Mouse (Mus musculus): ENCODE measurements around the gene Brd1. TPM values are rescaled to one million over a fixed set of nuclear protein-coding genes. Genes with fewer than 3 reads are reported as not detected.
"Not testable (repeated sequence)": the region's sequence is repeated elsewhere in the genome, so short reads cannot be mapped to it uniquely, and the experiment has no call there.

Brd1 gene
- polyA plus RNA-seq, 1 experiment from 2014 or later, result 20.3 TPM

- Histone ChIP-seq H3K36me3 (ENCODE audit: control insufficient read depth, insufficient read depth, low read length) (no peaks in the 10 kb centered on the region), H3K9me3 (replicated peaks; ENCODE audit: control insufficient read depth, low read length) (no peaks in the 10 kb centered on the region), H3K4me3 (replicated peaks; ENCODE audit: low read length) (peak within 1 kb of the TSS; percentile 81), H3K4me1 (ENCODE audit: control insufficient read depth, insufficient read depth, low read length) (peaks cover 8% of the 10 kb centered on the region), H3K9ac (ENCODE audit: low read length) (peak within 1 kb of the TSS; percentile 93), H3K27me3 (ENCODE audit: control insufficient read depth, insufficient read depth, low read length) (no peaks in the 10 kb centered on the region), H3K27ac (ENCODE audit: low read length) (peak within 1 kb of the TSS; percentile 84), H3K4me2 (ENCODE audit: low read depth, low read length) (peak within 1 kb of the TSS; percentile 79)
- under 1% methylated on average over 98 of the region's 119 CpGs for WGBS
- ATAC-seq (ENCODE audit: insufficient read depth, low FRiP score), result no peak; the same call in 1 of the 2 replicates
These were observed 17.8 kb upstream of the Brd1 start, which contains the start of gene Zbed4 for GRCm38 (mm10) chr15:88751564-88752402. TSS of gene Zbed4 (plus strand) at chr15:88751660.

- Histone ChIP-seq H3K4me2 (ENCODE audit: low read depth, low read length) (peak overlapping the region; percentile 61), H3K36me3 (ENCODE audit: control insufficient read depth, insufficient read depth, low read length) (no peaks in the 10 kb centered on the region), H3K9me3 (replicated peaks; ENCODE audit: control insufficient read depth, low read length) (no peaks in the 10 kb centered on the region), H3K9ac (ENCODE audit: low read length) (peak overlapping the region; percentile 70), H3K4me1 (ENCODE audit: control insufficient read depth, insufficient read depth, low read length) (peaks cover 8% of the 10 kb centered on the region), H3K27me3 (ENCODE audit: control insufficient read depth, insufficient read depth, low read length) (no peaks in the 10 kb centered on the region), H3K27ac (ENCODE audit: low read length) (peak overlapping the region; percentile 80), H3K4me3 (replicated peaks; ENCODE audit: low read length) (peak overlapping the region; percentile 81)
- ATAC-seq (ENCODE audit: insufficient read depth, low FRiP score), result peak; percentile 99
- WGBS, result 5% methylated on average over 54 of the region's 54 CpGs
These were observed 16.9 kb upstream of the Brd1 start for GRCm38 (mm10) chr15:88750677-88751563.

- H3K4me2 ChIP-seq (ENCODE audit: low read depth, low read length), result no peak overlapping the region
- H3K27me3 ChIP-seq (ENCODE audit: control insufficient read depth, insufficient read depth, low read length), result no peaks in the 10 kb centered on the region
- no peaks in the 10 kb centered on the region for H3K9me3 ChIP-seq (replicated peaks; ENCODE audit: control insufficient read depth, low read length)
- no peaks in the 10 kb centered on the region for H3K36me3 ChIP-seq (ENCODE audit: control insufficient read depth, insufficient read depth, low read length)
- no peak overlapping the region for H3K9ac ChIP-seq (ENCODE audit: low read length)
- WGBS, result 77% methylated on average over 10 of the region's 10 CpGs
- peaks cover 8% of the 10 kb centered on the region for H3K4me1 ChIP-seq (ENCODE audit: control insufficient read depth, insufficient read depth, low read length)
- ATAC-seq (ENCODE audit: insufficient read depth, low FRiP score), result no peak
- H3K27ac ChIP-seq (ENCODE audit: low read length), result no peak overlapping the region
- no peak overlapping the region for H3K4me3 ChIP-seq (replicated peaks; ENCODE audit: low read length)
These were observed 16.0 kb upstream of the Brd1 start for GRCm38 (mm10) chr15:88750032-88750431.

GRCm38 (mm10) chr15:88749617-88750016 lies 15.6 kb upstream of the Brd1 start:
- H3K4me2 ChIP-seq (ENCODE audit: low read depth, low read length); H3K36me3 ChIP-seq (ENCODE audit: control insufficient read depth, insufficient read depth, low read length); H3K27ac ChIP-seq (ENCODE audit: low read length); H3K4me3 ChIP-seq (replicated peaks; ENCODE audit: low read length); H3K9me3 ChIP-seq (replicated peaks; ENCODE audit: control insufficient read depth, low read length); H3K4me1 ChIP-seq (ENCODE audit: control insufficient read depth, insufficient read depth, low read length); H3K27me3 ChIP-seq (ENCODE audit: control insufficient read depth, insufficient read depth, low read length); H3K9ac ChIP-seq (ENCODE audit: low read length); ATAC-seq (ENCODE audit: insufficient read depth, low FRiP score): not testable (repeated sequence)
- 85% methylated on average over 8 of the region's 8 CpGs for WGBS

GRCm38 (mm10) chr15:88745926-88746325 lies 11.9 kb upstream of the Brd1 start:
- no peak overlapping the region for H3K9ac ChIP-seq (ENCODE audit: low read length)

GRCm38 (mm10) chr15:88745347-88745746 lies 11.3 kb upstream of the Brd1 start:
- H3K4me2 ChIP-seq (ENCODE audit: low read depth, low read length), result no peak overlapping the region
- no peaks in the 10 kb centered on the region for H3K36me3 ChIP-seq (ENCODE audit: control insufficient read depth, insufficient read depth, low read length)
- ATAC-seq (ENCODE audit: insufficient read depth, low FRiP score), result peak; percentile 56; the same call in 1 of the 2 replicates
- H3K9me3 ChIP-seq (replicated peaks; ENCODE audit: control insufficient read depth, low read length), result no peaks in the 10 kb centered on the region
- H3K27me3 ChIP-seq (ENCODE audit: control insufficient read depth, insufficient read depth, low read length), result no peaks in the 10 kb centered on the region
- H3K27ac ChIP-seq (ENCODE audit: low read length), result no peak overlapping the region
- no peak overlapping the region for H3K9ac ChIP-seq (ENCODE audit: low read length)
- no peak overlapping the region for H3K4me3 ChIP-seq (replicated peaks; ENCODE audit: low read length)
- H3K4me1 ChIP-seq (ENCODE audit: control insufficient read depth, insufficient read depth, low read length), result no peaks in the 10 kb centered on the region
- WGBS, result 79% methylated on average over 3 of the region's 3 CpGs

More at GRCm38 (mm10) chr15:88745926-88746325, 11.9 kb upstream of the Brd1 start:
- Histone ChIP-seq H3K4me2 (ENCODE audit: low read depth, low read length) (no peak overlapping the region), H3K27ac (ENCODE audit: low read length) (no peak overlapping the region), H3K4me1 (ENCODE audit: control insufficient read depth, insufficient read depth, low read length) (no peaks in the 10 kb centered on the region), H3K27me3 (ENCODE audit: control insufficient read depth, insufficient read depth, low read length) (no peaks in the 10 kb centered on the region), H3K9me3 (replicated peaks; ENCODE audit: control insufficient read depth, low read length) (no peaks in the 10 kb centered on the region), H3K36me3 (ENCODE audit: control insufficient read depth, insufficient read depth, low read length) (no peaks in the 10 kb centered on the region), H3K4me3 (replicated peaks; ENCODE audit: low read length) (no peak overlapping the region)
- 50% methylated on average over 3 of the region's 3 CpGs for WGBS
- no peak for ATAC-seq (ENCODE audit: insufficient read depth, low FRiP score)

- not testable (repeated sequence) for H3K4me2 ChIP-seq (ENCODE audit: low read depth, low read length); H3K4me1 ChIP-seq (ENCODE audit: control insufficient read depth, insufficient read depth, low read length); H3K36me3 ChIP-seq (ENCODE audit: control insufficient read depth, insufficient read depth, low read length); H3K4me3 ChIP-seq (replicated peaks; ENCODE audit: low read length); H3K9me3 ChIP-seq (replicated peaks; ENCODE audit: control insufficient read depth, low read length); H3K27me3 ChIP-seq (ENCODE audit: control insufficient read depth, insufficient read depth, low read length); H3K27ac ChIP-seq (ENCODE audit: low read length); H3K9ac ChIP-seq (ENCODE audit: low read length); ATAC-seq (ENCODE audit: insufficient read depth, low FRiP score)
- 72% methylated on average over 5 of the region's 5 CpGs for WGBS
These were observed 9.3 kb upstream of the Brd1 start for GRCm38 (mm10) chr15:88743371-88743770.

GRCm38 (mm10) chr15:88741366-88741765 lies 7.3 kb upstream of the Brd1 start:
- Histone ChIP-seq H3K4me3 (replicated peaks; ENCODE audit: low read length) (no peak overlapping the region), H3K9me3 (replicated peaks; ENCODE audit: control insufficient read depth, low read length) (no peaks in the 10 kb centered on the region), H3K4me2 (ENCODE audit: low read depth, low read length) (no peak overlapping the region), H3K27me3 (ENCODE audit: control insufficient read depth, insufficient read depth, low read length) (no peaks in the 10 kb centered on the region), H3K9ac (ENCODE audit: low read length) (no peak overlapping the region), H3K4me1 (ENCODE audit: control insufficient read depth, insufficient read depth, low read length) (no peaks in the 10 kb centered on the region), H3K36me3 (ENCODE audit: control insufficient read depth, insufficient read depth, low read length) (no peaks in the 10 kb centered on the region), H3K27ac (ENCODE audit: low read length) (no peak overlapping the region)
- WGBS, result 78% methylated on average over 6 of the region's 6 CpGs
- ATAC-seq (ENCODE audit: insufficient read depth, low FRiP score), result no peak

- Histone ChIP-seq H3K9me3 (replicated peaks; ENCODE audit: control insufficient read depth, low read length) (no peaks in the 10 kb centered on the region), H3K4me3 (replicated peaks; ENCODE audit: low read length) (no peak overlapping the region), H3K9ac (ENCODE audit: low read length) (no peak overlapping the region), H3K4me2 (ENCODE audit: low read depth, low read length) (no peak overlapping the region), H3K4me1 (ENCODE audit: control insufficient read depth, insufficient read depth, low read length) (peaks cover 4% of the 10 kb centered on the region), H3K36me3 (ENCODE audit: control insufficient read depth, insufficient read depth, low read length) (no peaks in the 10 kb centered on the region), H3K27me3 (ENCODE audit: control insufficient read depth, insufficient read depth, low read length) (no peaks in the 10 kb centered on the region), H3K27ac (ENCODE audit: low read length) (no peak overlapping the region)
- 79% methylated on average over 2 of the region's 2 CpGs for WGBS
- no peak for ATAC-seq (ENCODE audit: insufficient read depth, low FRiP score)
These were observed 4.4 kb upstream of the Brd1 start for GRCm38 (mm10) chr15:88738466-88738865.

All from stomach, embryonic 16.5 days (tissue).